Mouse (Mus musculus) spleen, postnatal 10 days (tissue): Measurements from ENCODE around the gene Tmem171.

ENCODE experiments used
- DNase-seq, 2 experiments: peaks; one replicate each; pipeline ENCODE4 v3.0.0; 2021 to 2022; ENCODE audit warnings: low spot score in 2 of 2

Gene Tmem171

GRCm38 (mm10) chr13:98647775-98648568, 46.7 kb downstream of the Tmem171 start:
- no peak for DNase-seq

GRCm38 (mm10) chr13:98638507-98639166, 56.0 kb downstream of the Tmem171 start:
- DNase-seq: no peak

GRCm38 (mm10) chr13:98637145-98637544, 57.5 kb downstream of the Tmem171 start, which contains the start of gene Tmem174:
TSS of gene Tmem174 (minus strand) at chr13:98637410.
- no peak for DNase-seq

DNA sequence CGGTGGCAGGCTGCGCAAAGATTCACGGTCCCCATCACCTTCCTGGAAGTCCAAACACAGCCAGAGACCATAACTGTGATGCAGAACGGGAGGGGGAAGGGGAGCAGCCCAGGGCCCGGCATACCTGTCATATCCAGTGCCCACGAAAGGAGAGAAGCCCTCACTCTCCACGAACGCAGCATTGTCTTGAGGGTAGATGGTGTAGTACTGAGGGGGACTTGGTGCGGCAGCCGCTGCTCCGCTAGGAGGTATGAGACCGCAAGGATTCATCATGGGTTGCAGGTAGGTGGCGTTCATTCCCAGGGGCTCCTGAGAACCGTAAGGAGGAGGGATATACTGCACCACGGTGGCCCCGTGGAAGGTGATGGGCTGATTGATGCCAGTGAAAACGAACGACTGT, 58.1 kb downstream of the Tmem171 start:
- no peak for DNase-seq
